Mouse (Mus musculus): ENCODE results near the gene Kif23.

DNA sequence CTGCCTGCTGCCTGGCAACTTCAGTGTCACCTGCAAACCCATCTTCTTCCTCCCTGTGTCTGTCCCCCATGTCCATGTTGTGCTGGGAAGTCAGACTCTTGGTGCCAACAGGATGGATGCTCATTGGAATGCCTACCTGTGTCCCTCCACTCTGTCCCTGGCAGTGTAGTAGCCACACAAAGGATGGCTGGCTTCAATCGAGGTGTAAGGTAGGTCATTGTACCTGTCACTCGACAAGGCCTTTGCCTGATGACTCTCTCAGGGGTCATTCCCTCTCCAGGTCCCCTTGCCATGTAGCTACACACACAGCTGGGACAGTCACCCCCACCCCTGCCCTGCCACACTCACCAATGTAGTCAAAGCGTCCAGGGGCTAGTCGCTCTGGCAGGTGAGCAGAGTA, 14.6 kb upstream of the Kif23 start:
- TF ChIP-seq POLR2A (IDR thresholded peaks at IDR 0.05; ENCODE audit: insufficient read depth, low read depth, low read length), result no peak
- TF ChIP-seq EP300 (IDR thresholded peaks at IDR 0.05; ENCODE audit: insufficient read depth, low read depth, low read length), result no peak
